Mouse (Mus musculus) erythroblast, embryonic 14.5 days (primary cell): ENCODE measurements around the gene Ptgis.

ENCODE experiments used
- GATA1 ChIP-seq: IDR thresholded peaks from 2 replicates; pipeline ENCODE4 v1.6.1; 2012; ENCODE audit warnings: low read length, inconsistent platforms, mixed read lengths
- TAL1 ChIP-seq: IDR thresholded peaks from 3 replicates; pipeline ENCODE4 v1.6.1; 2012; ENCODE audit warnings: low read length, inconsistent platforms, mixed read lengths

- TF ChIP-seq GATA1 (no peak), TAL1 (no peak)
Measured at GRCm38 (mm10) chr2:167159721-167160120, 80.7 kb downstream of the Ptgis start.
